Mouse (Mus musculus): ENCODE measurements at regions not wholly inside any gene's neighbourhood (a gene's known extent, or its start where the extent isn't known, plus 50 kb on each side); places are given as distances from the start of the nearest gene placed in this dataset.

- no peak for DNase-seq (ENCODE audit: low read depth, low spot score)
- Histone ChIP-seq H3K36me3 (ENCODE audit: control insufficient read depth, insufficient read depth, low read length, poor library complexity, severe bottlenecking) (no peaks in the 10 kb centered on the region), H3K4me1 (ENCODE audit: control insufficient read depth in 2 of 2, insufficient read depth in 2 of 2, low read length in 2 of 2, poor library complexity in 1 of 2) (no peaks in the 10 kb centered on the region), H3K27ac (ENCODE audit: insufficient read depth, low read depth, low read length, poor library complexity, severe bottlenecking) (no peak overlapping the region), H3K4me3 (ENCODE audit: insufficient read depth in 1 of 2, low read depth in 1 of 2, low read length in 2 of 2, poor library complexity in 1 of 2, severe bottlenecking in 1 of 2) (no peak overlapping the region), H3K9ac (ENCODE audit: insufficient read depth, low read depth, low read length, poor library complexity, severe bottlenecking) (no peak overlapping the region), H3K9me3 (ENCODE audit: control insufficient read depth, insufficient read depth, low read depth, low read length) (no peaks in the 10 kb centered on the region)
- in situ Hi-C loops (cut with MboI; ENCODE audit: low sequenced_read_pairs in 2 of 2, unreplicated experiment in 2 of 2), result no loop called here
- TF ChIP-seq HCFC1 (IDR thresholded peaks at IDR 0.05; ENCODE audit: borderline replicate concordance, insufficient read depth, low read length) (no peak), CHD2 (IDR thresholded peaks at IDR 0.05; ENCODE audit: low read depth, low read length) (no peak), MAFK (IDR thresholded peaks at IDR 0.05; ENCODE audit: insufficient read depth, low read depth, low read length) (no peak), ZNF384 (IDR thresholded peaks at IDR 0.05; ENCODE audit: low read depth, low read length) (no peak)
These were observed 200.8 kb downstream of the Slc30a10 start for GRCm38 (mm10) chr1:185655461-185655860.

GRCm38 (mm10) chr1:185657286-185657685 lies 202.6 kb downstream of the Slc30a10 start:
- no peak for DNase-seq (ENCODE audit: low read depth, low spot score)
- TF ChIP-seq ZC3H11A (IDR thresholded peaks at IDR 0.05; ENCODE audit: borderline replicate concordance, low read depth, low read length), result no peak
- no peak for TF ChIP-seq MAFK (IDR thresholded peaks at IDR 0.05; ENCODE audit: insufficient read depth, low read depth, low read length)
- TF ChIP-seq ZNF384 (IDR thresholded peaks at IDR 0.05; ENCODE audit: low read depth, low read length), result no peak
- Histone ChIP-seq H3K9ac (ENCODE audit: insufficient read depth, low read depth, low read length, poor library complexity, severe bottlenecking) (no peak overlapping the region), H3K9me3 (ENCODE audit: control insufficient read depth, insufficient read depth, low read depth, low read length) (no peaks in the 10 kb centered on the region), H3K27ac (ENCODE audit: insufficient read depth, low read depth, low read length, poor library complexity, severe bottlenecking) (no peak overlapping the region), H3K4me3 (ENCODE audit: insufficient read depth in 1 of 2, low read depth in 1 of 2, low read length in 2 of 2, poor library complexity in 1 of 2, severe bottlenecking in 1 of 2) (no peak overlapping the region), H3K36me3 (ENCODE audit: control insufficient read depth, insufficient read depth, low read length, poor library complexity, severe bottlenecking) (no peaks in the 10 kb centered on the region), H3K4me1 (ENCODE audit: control insufficient read depth in 2 of 2, insufficient read depth in 2 of 2, low read length in 2 of 2, poor library complexity in 1 of 2) (no peaks in the 10 kb centered on the region)
- in situ Hi-C loops (cut with MboI; ENCODE audit: low sequenced_read_pairs in 2 of 2, unreplicated experiment in 2 of 2), result no loop called here

GRCm38 (mm10) chr1:185659476-185659875 lies 204.8 kb downstream of the Slc30a10 start:
- Histone ChIP-seq H3K9me3 (ENCODE audit: control insufficient read depth, insufficient read depth, low read depth, low read length) (no peaks in the 10 kb centered on the region), H3K9ac (ENCODE audit: insufficient read depth, low read depth, low read length, poor library complexity, severe bottlenecking) (no peak overlapping the region), H3K27ac (ENCODE audit: insufficient read depth, low read depth, low read length, poor library complexity, severe bottlenecking) (no peak overlapping the region), H3K4me1 (ENCODE audit: control insufficient read depth in 2 of 2, insufficient read depth in 2 of 2, low read length in 2 of 2, poor library complexity in 1 of 2) (no peaks in the 10 kb centered on the region), H3K36me3 (ENCODE audit: control insufficient read depth, insufficient read depth, low read length, poor library complexity, severe bottlenecking) (no peaks in the 10 kb centered on the region), H3K4me3 (ENCODE audit: insufficient read depth in 1 of 2, low read depth in 1 of 2, low read length in 2 of 2, poor library complexity in 1 of 2, severe bottlenecking in 1 of 2) (no peak overlapping the region)
- TF ChIP-seq CHD2 (IDR thresholded peaks at IDR 0.05; ENCODE audit: low read depth, low read length) (no peak), MAFK (IDR thresholded peaks at IDR 0.05; ENCODE audit: insufficient read depth, low read depth, low read length) (no peak), HCFC1 (IDR thresholded peaks at IDR 0.05; ENCODE audit: borderline replicate concordance, insufficient read depth, low read length) (no peak), ZNF384 (IDR thresholded peaks at IDR 0.05; ENCODE audit: low read depth, low read length) (no peak), ZC3H11A (IDR thresholded peaks at IDR 0.05; ENCODE audit: borderline replicate concordance, low read depth, low read length) (no peak)
- in situ Hi-C loops (cut with MboI; ENCODE audit: low sequenced_read_pairs in 2 of 2, unreplicated experiment in 2 of 2), result no loop called here
- no peak for DNase-seq (ENCODE audit: low read depth, low spot score)

- Histone ChIP-seq H3K27ac (ENCODE audit: insufficient read depth, low read depth, low read length, poor library complexity, severe bottlenecking) (no peak overlapping the region), H3K4me1 (ENCODE audit: control insufficient read depth in 2 of 2, insufficient read depth in 2 of 2, low read length in 2 of 2, poor library complexity in 1 of 2) (no peaks in the 10 kb centered on the region), H3K9ac (ENCODE audit: insufficient read depth, low read depth, low read length, poor library complexity, severe bottlenecking) (no peak overlapping the region), H3K4me3 (ENCODE audit: insufficient read depth in 1 of 2, low read depth in 1 of 2, low read length in 2 of 2, poor library complexity in 1 of 2, severe bottlenecking in 1 of 2) (no peak overlapping the region), H3K36me3 (ENCODE audit: control insufficient read depth, insufficient read depth, low read length, poor library complexity, severe bottlenecking) (no peaks in the 10 kb centered on the region), H3K9me3 (ENCODE audit: control insufficient read depth, insufficient read depth, low read depth, low read length) (no peaks in the 10 kb centered on the region)
- TF ChIP-seq CHD2 (IDR thresholded peaks at IDR 0.05; ENCODE audit: low read depth, low read length) (no peak), ZC3H11A (IDR thresholded peaks at IDR 0.05; ENCODE audit: borderline replicate concordance, low read depth, low read length) (no peak), MAFK (IDR thresholded peaks at IDR 0.05; ENCODE audit: insufficient read depth, low read depth, low read length) (no peak), HCFC1 (IDR thresholded peaks at IDR 0.05; ENCODE audit: borderline replicate concordance, insufficient read depth, low read length) (no peak), ZNF384 (IDR thresholded peaks at IDR 0.05; ENCODE audit: low read depth, low read length) (no peak)
- in situ Hi-C loops (cut with MboI; ENCODE audit: low sequenced_read_pairs in 2 of 2, unreplicated experiment in 2 of 2), result no loop called here
- DNase-seq (ENCODE audit: low read depth, low spot score), result no peak
These were observed 207.7 kb downstream of the Slc30a10 start for GRCm38 (mm10) chr1:185662336-185662735.

- Histone ChIP-seq H3K36me3 (ENCODE audit: control insufficient read depth, insufficient read depth, low read length, poor library complexity, severe bottlenecking) (no peaks in the 10 kb centered on the region), H3K4me3 (ENCODE audit: insufficient read depth in 1 of 2, low read depth in 1 of 2, low read length in 2 of 2, poor library complexity in 1 of 2, severe bottlenecking in 1 of 2) (no peak overlapping the region), H3K4me1 (ENCODE audit: control insufficient read depth in 2 of 2, insufficient read depth in 2 of 2, low read length in 2 of 2, poor library complexity in 1 of 2) (no peaks in the 10 kb centered on the region), H3K9me3 (ENCODE audit: control insufficient read depth, insufficient read depth, low read depth, low read length) (no peaks in the 10 kb centered on the region), H3K9ac (ENCODE audit: insufficient read depth, low read depth, low read length, poor library complexity, severe bottlenecking) (no peak overlapping the region), H3K27ac (ENCODE audit: insufficient read depth, low read depth, low read length, poor library complexity, severe bottlenecking) (no peak overlapping the region)
- no peak for TF ChIP-seq MAFK (IDR thresholded peaks at IDR 0.05; ENCODE audit: insufficient read depth, low read depth, low read length)
- TF ChIP-seq CHD2 (IDR thresholded peaks at IDR 0.05; ENCODE audit: low read depth, low read length), result no peak
- TF ChIP-seq ZNF384 (IDR thresholded peaks at IDR 0.05; ENCODE audit: low read depth, low read length), result no peak
- TF ChIP-seq ZC3H11A (IDR thresholded peaks at IDR 0.05; ENCODE audit: borderline replicate concordance, low read depth, low read length), result no peak
- no peak for TF ChIP-seq HCFC1 (IDR thresholded peaks at IDR 0.05; ENCODE audit: borderline replicate concordance, insufficient read depth, low read length)
- in situ Hi-C loops (cut with MboI; ENCODE audit: low sequenced_read_pairs in 2 of 2, unreplicated experiment in 2 of 2), result no loop called here
- no peak for DNase-seq (ENCODE audit: low read depth, low spot score)
These were observed 215.5 kb downstream of the Slc30a10 start for GRCm38 (mm10) chr1:185670029-185670741.
